Mouse (Mus musculus): ENCODE data around the gene Emc9. TPM values are rescaled to one million over a fixed set of nuclear protein-coding genes. Genes with fewer than 3 reads are reported as not detected.
A peak's percentile ranks its signal among the peaks of the same experiment; 100 is the strongest.

Emc9 gene
- 21.8 and 22.3 TPM in 2 replicates for polyA plus RNA-seq (2012)

DNA sequence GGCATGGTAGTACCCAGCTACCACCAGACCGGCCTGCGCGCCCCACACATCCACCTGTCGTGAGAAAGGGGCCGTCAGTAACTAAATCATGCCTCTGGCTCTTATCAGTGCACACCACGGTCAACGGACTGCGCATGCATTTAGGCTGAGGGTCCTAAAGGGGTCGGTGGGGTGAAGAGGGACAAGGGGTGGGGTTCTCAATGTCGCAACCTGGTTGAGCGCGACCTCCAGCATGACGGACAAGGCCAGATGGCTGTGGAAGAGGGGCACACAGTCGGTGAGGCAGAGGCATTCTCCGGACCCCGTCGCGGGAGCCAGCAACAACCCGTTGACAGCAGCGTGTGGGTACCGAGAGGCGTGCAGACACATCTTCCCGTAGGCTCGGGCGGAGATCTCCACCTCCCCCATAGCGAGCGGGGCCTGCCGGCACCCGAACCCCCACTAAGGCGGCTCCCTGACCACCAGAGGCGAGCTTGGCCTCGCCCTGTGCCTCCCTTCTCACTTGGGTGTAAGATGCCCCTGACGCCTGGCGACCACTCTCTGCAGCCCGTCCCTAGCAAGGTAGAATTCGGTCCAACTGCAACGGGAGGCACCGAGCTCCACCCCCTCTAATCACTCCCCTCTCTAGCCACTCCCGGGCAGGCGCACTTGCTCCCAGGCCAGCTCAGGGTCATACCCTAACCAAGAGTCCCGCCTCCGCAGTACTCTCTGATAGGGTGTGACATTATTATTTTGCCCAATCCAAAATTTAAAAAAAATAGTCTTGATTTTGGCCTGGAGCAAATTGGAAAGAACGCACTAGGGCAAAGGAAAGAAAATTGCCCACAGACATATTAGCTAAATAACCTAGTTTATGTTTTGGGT, at the start of gene Emc9:
Gene Emc9, minus strand, starts transcription at position 601 of the 864 bp plus-strand sequence.
- TF ChIP-seq GATA1 (IDR thresholded peaks at IDR 0.05; ENCODE audit: low read length): no peak

DNA sequence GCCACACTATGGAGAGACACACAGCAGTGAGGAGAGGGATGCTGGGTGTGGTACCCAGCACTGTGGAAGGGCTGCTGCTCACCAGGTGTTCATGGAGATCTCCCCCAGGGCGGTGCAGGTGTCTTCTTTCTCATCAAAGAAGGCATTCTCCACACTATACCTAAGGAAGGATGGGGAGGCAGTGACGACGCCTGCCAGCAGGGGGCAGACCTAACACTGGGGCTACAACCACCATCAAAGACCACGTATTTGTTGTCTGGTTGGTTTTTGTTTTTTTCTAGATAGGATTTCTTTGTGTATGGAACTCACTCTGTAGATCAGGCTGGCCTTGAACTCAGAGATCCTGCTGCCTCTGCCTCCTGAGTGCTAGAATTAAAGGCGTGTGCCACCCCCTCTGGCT, 44.2 kb upstream of the Emc9 start:
- no peak for TF ChIP-seq GATA1 (IDR thresholded peaks at IDR 0.05; ENCODE audit: low read length)

DNA sequence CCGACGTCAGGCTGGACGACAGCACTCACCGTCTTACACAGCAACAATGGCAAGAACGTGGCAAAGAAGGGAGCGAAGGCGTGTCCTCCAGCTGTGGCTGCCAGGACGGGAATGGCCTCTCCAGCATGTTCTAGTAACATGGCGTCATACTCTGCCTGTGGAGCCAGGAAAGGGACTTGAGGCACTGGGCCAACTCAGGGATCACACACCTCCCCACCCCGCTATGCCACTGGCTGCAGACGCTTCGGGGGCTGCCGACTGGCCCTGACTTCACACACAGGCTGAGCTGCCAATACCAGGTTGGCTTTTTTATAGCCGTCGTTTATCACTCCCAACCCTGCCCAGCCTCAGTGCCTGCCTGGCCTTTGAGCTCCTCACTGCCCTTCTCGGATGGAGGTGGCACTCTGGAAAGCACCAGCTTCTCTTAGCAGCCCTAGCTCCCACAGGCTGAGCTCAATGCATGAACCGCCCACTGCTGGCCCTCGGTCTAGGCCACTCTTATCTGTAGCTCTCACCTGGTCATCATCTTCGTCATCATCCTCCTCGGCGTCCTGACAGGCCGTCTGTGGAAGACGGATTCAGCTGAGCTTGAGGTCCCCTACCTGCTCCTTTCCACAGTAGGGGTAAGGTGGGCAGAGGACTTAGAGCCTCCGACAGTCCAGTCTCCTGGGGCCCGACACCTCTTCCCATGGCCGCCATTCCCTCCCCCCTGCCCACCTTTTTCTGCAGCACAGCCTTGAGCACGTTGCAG, 43.1 kb upstream of the Emc9 start:
- TF ChIP-seq GATA1 (IDR thresholded peaks at IDR 0.05; ENCODE audit: low read length): no peak

DNA sequence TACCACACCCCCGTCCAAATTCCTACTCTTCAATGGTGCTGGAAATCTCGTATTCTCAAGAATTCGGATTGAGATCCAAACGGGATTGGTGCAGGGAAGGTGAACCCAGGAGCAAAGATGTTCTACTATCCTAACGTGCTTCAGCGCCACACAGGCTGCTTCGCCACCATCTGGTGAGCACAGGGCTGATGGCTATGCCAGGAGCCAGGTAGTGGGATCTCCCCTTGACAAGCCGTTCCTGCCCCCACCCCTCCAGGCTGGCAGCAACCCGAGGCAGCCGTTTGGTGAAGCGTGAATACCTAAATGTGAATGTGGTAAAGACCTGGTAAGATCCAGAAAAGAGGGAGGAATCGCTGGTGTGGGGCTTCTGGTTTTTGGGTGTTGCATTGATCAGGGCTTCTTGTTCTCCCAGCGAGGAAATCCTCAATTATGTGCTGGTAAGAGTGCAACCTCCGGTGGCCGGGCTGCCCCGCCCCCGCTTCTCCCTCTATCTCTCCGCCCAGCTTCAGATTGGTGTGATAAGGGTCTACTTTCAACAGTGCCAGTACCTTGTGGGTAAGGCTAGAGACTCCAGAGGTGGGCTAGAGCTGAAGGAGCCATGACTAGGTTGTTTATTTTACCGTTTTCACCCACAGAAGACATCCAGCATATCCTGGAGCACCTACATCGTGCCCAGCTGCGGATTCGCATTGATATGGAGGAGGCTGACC, 33.5 kb upstream of the Emc9 start:
- peak; percentile 60 for TF ChIP-seq GATA1 (IDR thresholded peaks at IDR 0.05; ENCODE audit: low read length)

DNA sequence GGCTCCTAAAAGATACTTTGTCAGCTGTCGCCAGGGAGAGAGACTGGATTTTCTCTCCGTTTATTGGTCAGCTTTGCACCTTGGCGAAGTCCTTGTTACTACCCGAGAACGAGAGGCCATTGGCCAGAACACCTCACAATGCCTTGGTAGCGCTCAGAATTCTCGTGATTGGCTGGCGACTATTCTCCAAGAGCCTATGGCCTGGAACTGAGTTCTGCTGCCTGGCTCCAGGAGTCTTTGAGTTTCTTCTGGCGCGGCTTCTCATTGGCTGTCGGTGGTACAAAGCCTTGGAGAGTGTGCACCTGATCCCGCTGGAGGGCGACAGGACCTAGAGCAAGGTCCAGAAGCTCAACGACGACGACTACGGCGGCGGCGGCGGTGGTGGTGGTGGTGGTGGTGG, 32.7 kb upstream of the Emc9 start, which contains the start of gene Rec8:
Gene Rec8, plus strand, starts transcription at position 216 of the 400 bp plus-strand sequence.
- no peak for TF ChIP-seq GATA1 (IDR thresholded peaks at IDR 0.05; ENCODE audit: low read length)

DNA sequence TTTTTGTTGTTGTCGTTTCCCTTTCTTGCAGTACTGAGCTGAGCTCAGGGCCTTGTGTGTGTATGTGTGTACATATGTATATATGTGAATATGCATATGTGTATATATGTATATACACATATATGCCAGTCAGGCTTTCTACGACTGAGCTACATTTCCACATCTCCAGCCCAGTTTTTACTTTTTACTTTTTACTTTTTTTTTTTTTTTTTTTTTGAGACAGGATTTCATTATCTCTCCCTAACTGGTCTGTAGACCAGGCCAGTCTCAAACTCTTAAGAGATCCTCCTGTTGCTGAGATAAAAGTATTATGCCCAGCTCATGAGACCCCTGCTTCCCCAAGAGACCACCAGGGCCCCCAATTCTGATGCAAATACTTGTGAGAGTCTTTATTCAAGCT, 31.7 kb upstream of the Emc9 start:
- TF ChIP-seq GATA1 (IDR thresholded peaks at IDR 0.05; ENCODE audit: low read length): no peak

DNA sequence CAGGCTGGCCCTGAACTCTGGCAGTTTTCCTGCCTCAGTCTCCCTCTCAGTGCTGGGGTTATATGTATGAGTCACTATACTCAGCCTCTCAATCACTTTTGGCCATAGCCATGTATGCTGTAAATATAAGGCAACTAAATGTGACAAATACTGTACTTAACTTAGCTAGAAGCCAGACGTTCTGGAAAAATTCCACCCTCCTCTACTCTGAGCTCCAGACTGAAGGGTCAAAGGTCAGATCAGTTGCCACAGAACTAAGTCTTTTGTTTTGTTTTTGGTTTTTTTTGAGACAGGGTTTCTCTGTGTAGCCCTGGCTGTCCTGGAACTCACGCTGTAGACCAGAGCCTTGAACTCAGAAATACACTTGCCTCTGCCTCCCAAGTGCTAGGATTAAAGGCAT, 30.8 kb upstream of the Emc9 start:
- TF ChIP-seq GATA1 (IDR thresholded peaks at IDR 0.05; ENCODE audit: low read length): no peak

DNA sequence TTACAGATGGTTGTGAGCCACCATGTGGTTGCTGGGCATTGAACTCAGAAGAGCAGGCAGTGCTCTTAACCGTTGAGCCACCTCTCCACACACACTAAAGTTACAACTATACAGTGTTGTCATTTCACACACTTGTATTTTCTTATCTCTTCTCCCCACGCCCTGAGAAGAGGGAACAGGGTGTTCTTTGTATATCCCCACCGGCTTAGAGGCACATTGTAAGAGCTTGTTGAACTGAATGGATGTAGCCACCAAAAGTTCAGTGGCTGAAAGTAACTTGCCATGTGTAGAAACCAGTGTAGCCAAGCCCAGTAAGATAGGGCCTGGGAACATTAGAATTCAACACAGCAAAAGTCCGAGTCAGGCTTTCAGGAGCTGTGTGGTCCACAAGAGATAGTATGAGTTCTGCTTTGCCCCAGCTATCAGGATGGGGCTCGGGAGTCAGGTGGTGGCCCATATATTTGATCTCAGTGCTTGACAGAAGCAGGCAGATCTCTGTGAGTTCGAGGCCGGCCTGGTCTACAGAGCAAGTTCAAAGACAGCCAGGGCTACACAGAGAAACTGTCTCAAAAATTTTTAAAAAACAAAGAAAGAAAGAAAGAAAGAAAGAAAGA, 29.6 kb upstream of the Emc9 start:
- TF ChIP-seq GATA1 (IDR thresholded peaks at IDR 0.05; ENCODE audit: low read length): no peak

DNA sequence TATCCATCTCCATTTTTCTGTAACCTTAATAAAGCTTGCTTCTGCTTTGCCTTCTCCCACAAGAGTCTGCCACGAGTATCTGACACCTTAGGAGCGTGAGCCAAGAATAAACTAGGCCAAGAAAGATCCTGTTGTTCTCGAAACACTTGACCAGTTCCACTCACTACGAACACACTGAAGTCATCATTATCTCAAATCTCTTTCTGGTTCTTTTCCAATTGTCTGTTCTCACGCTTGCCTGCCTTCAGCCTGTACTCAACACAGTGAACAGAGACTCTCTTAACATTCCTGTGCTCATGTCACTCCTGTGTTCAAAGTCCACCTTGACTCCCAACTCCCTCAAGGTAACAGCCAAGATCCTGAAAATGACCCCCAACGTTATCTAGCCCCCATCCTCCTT, 28.2 kb upstream of the Emc9 start:
- no peak for TF ChIP-seq GATA1 (IDR thresholded peaks at IDR 0.05; ENCODE audit: low read length)

DNA sequence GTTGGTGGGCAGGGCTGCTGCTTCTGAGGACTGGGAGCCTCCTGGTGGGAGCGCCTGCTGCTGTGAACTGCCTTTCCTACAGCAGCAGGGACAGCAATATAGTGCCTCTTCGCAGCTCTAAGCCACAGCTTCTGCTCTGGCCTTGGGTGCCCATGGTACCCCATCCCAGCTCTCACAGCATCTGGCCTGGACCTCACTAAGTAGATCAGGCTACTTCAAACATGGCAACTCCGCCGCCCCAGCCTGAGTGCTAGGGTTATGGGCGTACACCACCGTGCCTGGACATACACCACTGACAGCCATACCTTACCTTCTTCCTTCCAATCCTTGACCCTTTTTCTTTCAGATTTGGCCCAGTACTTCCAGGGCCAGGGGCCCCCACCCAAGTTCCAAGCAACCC, 23.2 kb upstream of the Emc9 start:
- no peak for TF ChIP-seq GATA1 (IDR thresholded peaks at IDR 0.05; ENCODE audit: low read length)

DNA sequence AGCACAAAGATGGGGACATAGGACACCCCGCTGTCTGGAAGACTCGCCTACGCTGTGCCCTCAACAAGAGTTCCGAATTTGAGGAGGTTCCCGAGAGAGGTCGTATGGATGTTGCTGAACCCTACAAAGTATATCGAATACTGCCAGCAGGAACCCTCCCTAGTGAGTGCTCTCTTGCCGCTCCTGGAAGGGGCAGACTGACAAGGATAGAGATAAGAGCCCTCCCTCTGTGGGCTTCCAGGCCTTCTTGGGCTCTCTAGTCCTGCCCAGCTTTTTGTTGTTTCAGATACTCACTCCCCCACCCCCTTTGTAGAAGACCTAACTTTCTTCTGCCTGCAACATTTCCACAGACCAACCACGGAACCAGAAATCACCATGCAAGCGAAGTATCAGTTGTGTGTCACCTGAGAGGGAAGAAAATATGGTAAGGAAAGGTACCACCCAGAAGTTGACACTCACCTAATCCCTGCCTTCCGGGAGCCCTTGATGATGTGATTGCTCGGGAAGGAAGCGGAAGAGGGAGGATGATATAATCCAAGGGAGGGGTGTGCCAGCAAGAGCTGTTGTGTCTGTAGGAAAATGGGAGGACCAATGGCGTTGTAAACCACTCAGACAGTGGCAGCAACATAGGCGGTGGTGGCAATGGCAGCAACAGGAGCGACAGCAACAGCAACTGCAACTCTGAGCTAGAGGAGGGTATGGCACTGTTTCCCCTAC, 20.8 kb upstream of the Emc9 start:
- TF ChIP-seq GATA1 (IDR thresholded peaks at IDR 0.05; ENCODE audit: low read length): no peak

DNA sequence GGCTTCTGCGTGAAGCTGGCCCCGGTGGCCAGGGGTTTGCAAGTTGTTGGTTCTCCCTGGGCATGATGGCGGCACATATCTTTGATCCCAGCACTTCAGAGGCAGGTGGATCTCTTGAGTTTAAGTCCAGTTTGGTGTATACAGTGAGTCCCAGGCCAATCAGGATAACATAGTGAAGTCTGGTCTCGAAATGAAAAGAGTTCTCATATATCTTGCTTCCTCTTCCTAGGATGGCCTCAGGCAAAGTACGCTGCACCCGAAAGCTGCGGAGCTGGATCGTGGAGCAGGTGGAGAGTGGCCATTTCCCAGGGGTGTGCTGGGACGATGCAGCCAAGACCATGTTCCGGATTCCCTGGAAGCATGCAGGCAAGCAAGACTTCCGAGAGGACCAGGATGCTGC, 19.7 kb upstream of the Emc9 start:
- TF ChIP-seq GATA1 (IDR thresholded peaks at IDR 0.05; ENCODE audit: low read length): no peak

DNA sequence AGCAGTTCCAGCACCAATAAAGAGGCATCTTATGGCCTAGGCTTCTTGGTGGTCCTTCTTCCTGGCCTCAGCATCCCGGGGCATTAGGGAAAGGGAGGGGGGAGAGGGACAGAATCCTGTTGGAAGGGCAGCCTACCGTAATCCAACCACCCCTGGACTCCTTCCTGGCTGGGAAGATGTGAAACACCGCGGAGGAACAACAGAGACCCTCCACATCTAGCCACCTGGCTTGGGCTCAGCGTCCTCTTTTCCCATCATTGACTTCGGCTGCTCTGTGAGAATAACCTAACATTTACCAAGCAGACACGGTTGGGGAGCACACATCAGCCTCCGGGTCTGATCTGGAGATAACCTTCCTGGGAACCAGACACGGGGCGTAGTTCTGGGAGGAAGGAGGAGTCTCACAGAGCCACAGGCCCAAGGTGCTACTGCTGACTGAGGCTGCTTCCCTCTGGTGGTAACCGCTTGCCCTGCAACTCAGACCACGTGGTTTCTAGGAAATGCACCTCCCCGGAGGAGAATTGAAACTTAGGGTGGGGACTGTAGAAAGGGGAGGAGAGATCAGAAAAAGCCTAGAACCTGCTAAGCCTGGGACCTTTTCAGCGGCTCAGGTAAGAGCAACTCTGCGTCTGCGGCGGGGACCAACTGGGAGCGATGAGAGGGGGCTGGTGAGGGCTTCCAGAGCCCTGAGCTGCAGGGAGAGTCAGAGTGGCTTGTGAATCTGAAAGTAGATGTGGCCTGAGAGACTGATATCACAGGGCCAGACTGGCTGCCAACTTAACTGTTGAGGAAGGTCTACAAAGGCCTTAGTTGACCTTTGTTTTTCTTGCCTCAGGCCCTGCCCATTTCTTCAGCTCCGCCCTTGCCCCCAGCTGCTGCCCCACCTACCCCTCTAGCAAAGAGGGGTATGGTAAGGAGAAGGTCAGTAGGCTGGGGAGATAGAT, 18.8 kb upstream of the Emc9 start:
- peak; percentile 50 for TF ChIP-seq GATA1 (IDR thresholded peaks at IDR 0.05; ENCODE audit: low read length)

DNA sequence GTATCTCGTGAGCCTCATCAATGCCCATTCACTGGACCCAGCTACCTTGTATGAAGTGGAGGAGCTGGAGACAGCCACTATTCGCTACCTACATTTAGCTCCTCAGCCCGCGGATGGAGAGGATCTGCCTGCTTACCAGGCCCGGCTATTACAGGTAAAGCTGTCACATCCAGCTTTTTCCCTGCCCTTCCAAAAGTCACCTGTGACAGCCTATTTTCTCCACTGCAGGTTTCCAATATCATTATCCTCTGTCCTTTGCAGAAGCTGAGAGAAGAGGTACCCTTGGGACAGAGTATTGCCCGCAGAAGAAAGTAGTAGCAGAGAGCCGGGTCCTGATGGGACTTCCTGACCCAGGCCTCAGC, 18.1 kb upstream of the Emc9 start, which contains the start of gene Irf9:
Gene Irf9, plus strand, starts transcription at position 301 of the 362 bp plus-strand sequence.
- no peak for TF ChIP-seq GATA1 (IDR thresholded peaks at IDR 0.05; ENCODE audit: low read length)
